Mouse (Mus musculus): Measurements from ENCODE around the gene Tesk2.

The Tesk2 gene

DNA sequence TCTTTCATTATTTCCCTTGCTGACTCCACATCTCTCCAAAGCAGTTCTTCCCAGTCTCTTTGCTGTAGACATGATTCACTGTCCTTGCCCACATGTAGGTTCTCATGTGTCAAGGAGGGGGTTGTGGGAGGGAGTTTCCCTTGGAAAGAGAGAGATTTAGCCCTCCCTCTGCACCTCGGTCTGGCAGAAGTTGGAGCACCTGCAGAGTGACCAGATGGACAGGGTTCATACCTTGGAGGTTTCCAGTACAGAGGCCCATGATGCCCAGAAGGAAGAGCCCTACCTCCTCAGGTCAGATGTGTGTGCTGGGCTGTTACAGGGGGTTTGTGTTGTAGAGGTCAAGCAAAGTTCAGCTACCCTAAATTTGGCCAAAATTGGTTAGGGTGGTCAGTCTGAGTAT is 8.2 kb upstream of the Tesk2 start:
- DNase-seq (ENCODE audit: low spot score in 2 of 2): no peak

GRCm38 (mm10) chr4:116719396-116719795 is 1.4 kb upstream of the Tesk2 start:
- DNase-seq (ENCODE audit: low spot score in 2 of 2): peak; percentile 29 to 61

- DNase-seq (ENCODE audit: low spot score in 2 of 2): peak in 1 of 2 experiments; percentile 24
Measured at GRCm38 (mm10) chr4:116721098-116721628, 415 bp downstream of the Tesk2 start.

- DNase-seq (ENCODE audit: low spot score in 2 of 2): no peak
Measured at GRCm38 (mm10) chr4:116722230-116722629, 1.5 kb downstream of the Tesk2 start.

DNA sequence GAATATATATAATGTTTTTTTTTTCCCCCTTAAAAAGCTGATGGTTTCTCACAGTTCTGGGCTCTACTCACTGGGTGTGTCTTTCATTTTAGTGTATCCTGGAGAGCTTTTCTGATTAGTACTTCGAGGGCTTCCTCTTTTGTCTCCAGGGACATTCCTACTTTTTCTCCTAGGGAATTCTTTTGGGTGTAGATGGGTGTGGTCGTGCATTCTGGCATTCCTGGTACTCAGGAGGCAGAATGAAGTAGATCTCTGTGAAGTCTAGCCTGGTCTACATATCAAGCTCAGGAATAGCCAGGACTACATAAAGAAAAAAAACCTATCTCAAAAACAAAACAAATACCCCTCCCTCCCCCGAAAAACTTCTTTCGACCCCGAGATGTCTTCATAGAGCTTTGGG is 4.7 kb downstream of the Tesk2 start:
- no peak for DNase-seq (ENCODE audit: low spot score in 2 of 2)

- DNase-seq (ENCODE audit: low spot score in 2 of 2): no peak
Measured at GRCm38 (mm10) chr4:116727401-116727800, 6.7 kb downstream of the Tesk2 start.

GRCm38 (mm10) chr4:116729532-116729931 is 8.8 kb downstream of the Tesk2 start:
- no peak for DNase-seq (ENCODE audit: low spot score in 2 of 2)

DNA sequence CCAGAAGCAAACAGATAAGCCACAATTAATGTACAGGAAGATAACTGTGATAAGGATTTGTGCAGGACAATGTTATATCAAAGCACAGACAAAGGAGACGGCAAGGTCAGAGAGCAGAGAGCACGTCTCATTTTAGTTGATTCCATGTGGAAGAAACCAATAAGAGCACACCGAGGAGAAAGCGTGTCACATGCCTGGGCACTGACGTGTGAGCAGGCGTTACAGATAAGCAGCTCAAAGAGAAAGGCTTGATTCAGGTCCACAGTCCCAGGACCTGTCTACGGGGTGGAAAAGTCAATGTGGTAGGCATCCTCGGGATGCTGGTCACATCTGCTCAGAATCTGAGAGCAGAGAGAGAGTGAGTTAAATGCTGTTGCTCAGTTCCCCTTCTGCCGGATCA is 10.3 kb downstream of the Tesk2 start:
- no peak for DNase-seq (ENCODE audit: low spot score in 2 of 2)

- no peak for DNase-seq (ENCODE audit: low spot score in 2 of 2)
Measured at GRCm38 (mm10) chr4:116732355-116732754, 11.6 kb downstream of the Tesk2 start.

DNA sequence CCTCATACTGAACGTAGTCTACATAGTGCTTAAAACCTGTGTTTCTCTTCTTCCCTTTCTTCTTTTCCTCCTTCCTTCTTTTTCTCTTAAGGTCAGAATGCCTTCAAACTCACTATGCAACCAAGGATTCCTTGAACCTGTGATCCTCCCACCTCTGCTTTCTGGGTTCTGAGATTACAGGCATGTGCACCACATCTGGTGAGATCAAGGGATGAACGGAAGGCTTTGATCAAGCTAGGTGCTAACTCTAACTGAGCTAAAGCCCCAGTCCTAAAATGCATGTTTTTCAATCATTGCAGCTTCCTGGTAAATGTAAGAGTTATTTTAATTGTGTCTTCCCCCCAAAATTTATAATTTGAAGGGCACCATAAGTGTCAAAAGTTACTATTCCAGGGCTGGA is 14.2 kb downstream of the Tesk2 start:
- no peak for DNase-seq (ENCODE audit: low spot score in 2 of 2)

GRCm38 (mm10) chr4:116738972-116739751 is 18.4 kb downstream of the Tesk2 start:
- no peak for DNase-seq (ENCODE audit: low spot score in 2 of 2)

- no peak for DNase-seq (ENCODE audit: low spot score in 2 of 2)
Measured at GRCm38 (mm10) chr4:116749750-116750149, 29.0 kb downstream of the Tesk2 start.

DNA sequence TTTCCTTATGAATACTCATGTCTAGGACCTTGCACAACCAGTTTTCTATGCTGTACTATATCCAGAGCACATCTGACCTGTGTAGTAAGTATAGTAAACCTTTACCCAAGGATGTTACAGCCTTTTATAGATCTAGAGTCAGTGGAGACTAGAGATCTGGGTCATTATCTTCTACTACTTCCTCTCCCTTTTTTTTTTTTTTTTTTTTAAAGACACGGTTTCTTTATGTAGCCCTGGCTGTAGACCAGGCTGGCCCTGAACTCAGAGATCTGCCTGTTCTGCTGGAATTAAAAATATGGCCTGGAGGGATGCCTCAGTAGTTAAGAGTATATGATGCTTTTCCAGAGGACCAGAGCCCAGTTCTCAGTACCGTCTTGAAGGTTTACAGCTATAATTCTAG is 41.2 kb downstream of the Tesk2 start:
- DNase-seq (ENCODE audit: low spot score in 2 of 2): no peak

DNA sequence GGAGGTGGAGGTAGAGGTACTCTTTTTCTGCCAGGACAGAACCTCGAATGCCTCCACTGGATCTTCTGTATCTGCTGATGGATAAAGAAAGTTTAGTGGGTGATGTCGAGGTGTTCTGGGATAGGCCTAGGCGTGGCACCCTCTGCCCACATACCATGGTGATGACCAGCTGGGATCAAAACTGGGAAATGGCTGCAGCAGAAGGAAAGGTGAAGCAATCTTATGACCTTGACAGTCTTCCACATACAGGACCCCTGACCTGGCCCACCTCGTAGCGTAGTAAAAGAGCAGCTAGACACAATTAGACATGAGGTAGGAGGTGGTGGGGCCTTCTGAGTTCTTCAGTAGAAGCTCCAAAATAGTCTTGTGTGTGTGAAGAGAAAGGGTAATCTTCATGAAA is 43.3 kb downstream of the Tesk2 start:
- DNase-seq (ENCODE audit: low spot score in 2 of 2): no peak

- no peak for DNase-seq (ENCODE audit: low spot score in 2 of 2)
Measured at GRCm38 (mm10) chr4:116768510-116768909, 47.8 kb downstream of the Tesk2 start.

DNA sequence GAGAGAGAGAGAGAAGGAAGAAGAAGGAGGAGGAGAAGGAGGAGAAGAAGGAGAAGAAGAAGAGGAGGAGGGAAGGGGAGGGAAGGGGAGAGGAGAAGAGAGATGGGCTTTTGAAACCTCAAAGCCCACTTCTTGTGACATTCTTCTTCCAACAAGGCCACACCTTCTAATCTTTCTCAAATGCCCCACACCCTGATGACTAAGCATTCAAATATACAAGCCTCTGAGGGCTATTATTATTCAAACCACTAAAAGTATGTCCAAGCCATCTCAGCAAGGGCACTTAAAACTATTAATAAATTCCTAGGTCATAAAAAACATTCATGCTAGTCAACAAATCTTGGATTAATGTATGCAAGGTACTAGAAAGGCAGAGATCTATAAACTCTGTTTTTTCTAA is 48.3 kb downstream of the Tesk2 start:
- no peak for DNase-seq (ENCODE audit: low spot score in 2 of 2)

GRCm38 (mm10) chr4:116776391-116776790 is 55.6 kb downstream of the Tesk2 start:
- DNase-seq (ENCODE audit: low spot score in 2 of 2): no peak

DNA sequence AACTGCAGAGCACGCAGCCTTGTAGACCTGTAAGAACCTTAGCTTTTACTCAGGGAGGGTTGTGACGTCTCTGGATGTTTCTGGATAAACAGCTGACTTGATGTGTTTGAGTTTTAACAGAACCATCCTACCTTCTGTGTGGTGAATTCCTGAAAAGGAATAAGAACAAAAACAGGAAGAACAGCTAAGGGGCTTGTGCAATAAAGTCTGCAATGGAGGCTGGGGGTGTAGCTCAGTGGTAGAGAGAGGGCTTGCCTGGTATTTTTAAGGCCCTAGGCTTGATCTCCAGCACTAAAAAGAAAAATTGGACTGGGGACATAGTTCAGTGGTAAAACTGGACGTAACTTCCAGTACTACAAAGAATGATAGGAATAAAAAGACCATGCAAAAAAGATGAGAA is 56.3 kb downstream of the Tesk2 start:
- no peak for DNase-seq (ENCODE audit: low spot score in 2 of 2)

DNA sequence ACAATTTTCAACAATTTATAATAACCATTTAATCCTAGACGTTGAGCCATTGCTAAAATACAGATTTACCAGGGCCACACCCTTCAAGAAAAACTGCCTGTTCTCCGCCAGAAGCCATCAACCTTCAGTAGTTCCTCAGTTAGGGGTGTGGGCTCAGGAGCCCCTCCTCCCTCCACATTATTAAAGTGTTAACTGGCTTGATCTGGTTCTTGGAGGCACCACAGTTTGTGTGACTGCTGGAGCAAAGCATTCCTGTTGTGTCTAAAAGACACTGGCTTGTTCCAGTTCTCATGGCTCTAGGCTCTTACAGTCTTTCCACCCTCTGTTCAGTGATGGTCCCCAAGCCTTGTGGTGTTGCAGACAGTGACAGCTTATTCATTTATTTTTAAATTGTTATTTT is 59.8 kb downstream of the Tesk2 start:
- no peak for DNase-seq (ENCODE audit: low spot score in 2 of 2)

- no peak for DNase-seq (ENCODE audit: low spot score in 2 of 2)
Measured at GRCm38 (mm10) chr4:116781366-116781765, 60.6 kb downstream of the Tesk2 start.

DNA sequence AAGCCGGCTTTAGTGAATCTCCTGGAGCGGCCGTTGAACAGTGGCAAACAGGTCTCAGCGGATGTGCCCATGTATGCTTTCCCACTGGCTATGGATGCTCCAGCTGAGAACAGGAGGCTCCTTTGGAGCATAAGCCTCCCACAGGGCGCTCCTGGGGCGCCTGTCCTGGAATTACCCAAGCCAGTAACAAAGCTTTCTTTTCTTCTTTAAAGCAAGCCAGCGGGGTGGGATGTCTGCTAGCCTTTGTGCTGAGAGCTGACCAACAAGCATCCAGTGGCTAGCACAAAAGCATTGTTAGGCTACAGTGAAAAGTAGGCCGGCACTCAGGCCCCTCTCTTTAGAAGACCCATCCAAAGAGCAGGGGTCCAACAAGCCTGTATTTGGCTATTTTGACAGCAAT is 61.4 kb downstream of the Tesk2 start:
- DNase-seq (ENCODE audit: low spot score in 2 of 2): no peak

DNA sequence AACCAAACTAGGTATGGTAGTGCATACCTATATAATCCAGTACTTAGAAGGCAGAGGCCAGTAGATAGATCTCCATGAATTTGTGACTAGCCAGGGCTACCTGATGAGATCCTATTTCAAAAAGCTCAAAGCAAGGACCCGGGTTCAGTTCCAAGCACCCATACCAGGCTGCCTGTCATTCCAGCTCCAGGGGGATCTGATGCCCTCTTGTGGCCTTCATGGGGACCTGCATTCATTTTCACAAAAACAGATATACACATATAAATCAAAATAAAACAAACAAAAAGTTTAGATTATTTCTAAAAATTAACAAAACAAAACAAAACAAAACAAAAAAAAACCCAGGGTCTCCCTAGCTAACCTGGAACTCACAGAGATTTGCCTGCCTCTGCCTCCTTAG is 65.8 kb downstream of the Tesk2 start:
- no peak for DNase-seq (ENCODE audit: low spot score in 2 of 2)

DNA sequence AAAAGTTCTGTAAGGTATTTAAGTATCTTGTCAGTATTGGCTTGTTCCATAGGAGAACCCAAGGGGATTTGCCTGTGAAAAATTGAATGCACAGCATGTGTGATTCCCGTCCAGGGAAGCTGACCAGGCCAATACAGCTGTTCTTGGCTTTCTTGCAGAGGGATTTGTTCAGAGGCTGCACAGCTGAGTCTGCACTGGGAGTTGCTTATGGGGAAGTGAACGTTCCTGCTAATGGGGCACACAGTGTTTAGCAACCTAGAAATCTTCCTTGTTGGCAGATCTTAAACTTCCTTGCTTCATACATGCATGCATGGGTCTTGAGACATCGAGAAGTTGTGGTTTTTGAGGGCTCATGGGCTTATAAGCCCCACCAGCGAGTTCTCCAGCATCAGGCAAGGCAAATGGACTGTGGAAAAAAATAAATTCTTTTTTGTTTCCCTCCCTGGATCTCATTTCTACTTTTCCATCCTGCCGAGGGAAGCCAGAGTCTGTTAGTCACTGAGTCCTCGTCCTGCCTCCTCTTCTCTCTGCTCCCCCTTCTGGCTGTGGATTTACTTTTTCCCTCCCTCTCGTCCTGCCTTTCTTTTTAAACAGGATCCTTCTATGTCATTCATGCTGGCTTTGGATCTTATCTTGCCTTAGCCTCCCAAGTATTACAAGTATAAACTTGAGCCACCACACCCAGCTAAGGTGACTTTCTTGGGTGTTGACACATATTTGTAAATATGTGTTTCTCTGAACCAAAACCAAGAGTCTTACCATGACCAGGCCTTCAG is 67.4 kb downstream of the Tesk2 start:
- DNase-seq (ENCODE audit: low spot score in 2 of 2): no peak

Data from cerebellum, postnatal 4 days (tissue).